Mouse (Mus musculus): ENCODE data around the gene Piwil4.

The Piwil4 gene

GRCm38 (mm10) chr9:14740151-14740924, at the start of gene Piwil4:
Piwil4 (minus strand) TSS chr9:14740733.
- DNase-seq (ENCODE audit: low read depth, low spot score), result no peak

GRCm38 (mm10) chr9:14787356-14787755, 46.8 kb upstream of the Piwil4 start:
- no peak for DNase-seq (ENCODE audit: low read depth, low spot score)

GRCm38 (mm10) chr9:14784039-14785002, 43.8 kb upstream of the Piwil4 start, which contains the start of the genes Mre11a and Ankrd49:
Mre11a (plus strand) TSS chr9:14784654.
Ankrd49 (minus strand) TSS chr9:14784856.
- DNase-seq (ENCODE audit: low read depth, low spot score), result peak; percentile 90

- no peak for DNase-seq (ENCODE audit: low read depth, low spot score)
These were observed 37.8 kb upstream of the Piwil4 start for GRCm38 (mm10) chr9:14778341-14778740.

- no peak for DNase-seq (ENCODE audit: low read depth, low spot score)
These were observed 33.3 kb upstream of the Piwil4 start for GRCm38 (mm10) chr9:14773813-14774212.

GRCm38 (mm10) chr9:14772074-14772473, 31.5 kb upstream of the Piwil4 start:
- no peak for DNase-seq (ENCODE audit: low read depth, low spot score)

GRCm38 (mm10) chr9:14770803-14771471, 30.4 kb upstream of the Piwil4 start, which contains the start of gene 1700012B09Rik:
1700012B09Rik (minus strand) TSS chr9:14771030.
- no peak for DNase-seq (ENCODE audit: low read depth, low spot score)

GRCm38 (mm10) chr9:14769811-14770210, 29.3 kb upstream of the Piwil4 start:
- DNase-seq (ENCODE audit: low read depth, low spot score), result no peak

- no peak for DNase-seq (ENCODE audit: low read depth, low spot score)
These were observed 24.2 kb upstream of the Piwil4 start for GRCm38 (mm10) chr9:14764765-14765164.

GRCm38 (mm10) chr9:14759261-14759660, 18.7 kb upstream of the Piwil4 start:
- no peak for DNase-seq (ENCODE audit: low read depth, low spot score)

- no peak for DNase-seq (ENCODE audit: low read depth, low spot score)
These were observed 18.1 kb upstream of the Piwil4 start for GRCm38 (mm10) chr9:14758590-14758989.

GRCm38 (mm10) chr9:14754469-14754868, 13.9 kb upstream of the Piwil4 start:
- DNase-seq (ENCODE audit: low read depth, low spot score), result no peak

- no peak for DNase-seq (ENCODE audit: low read depth, low spot score)
These were observed 13.4 kb upstream of the Piwil4 start for GRCm38 (mm10) chr9:14753947-14754346.

- DNase-seq (ENCODE audit: low read depth, low spot score), result no peak
These were observed 11.5 kb upstream of the Piwil4 start, which contains the start of gene Fut4 for GRCm38 (mm10) chr9:14752001-14752522. Fut4 (minus strand) TSS chr9:14752393.

- DNase-seq (ENCODE audit: low read depth, low spot score), result no peak
These were observed 11.0 kb upstream of the Piwil4 start for GRCm38 (mm10) chr9:14751503-14752000.

GRCm38 (mm10) chr9:14750901-14751502, 10.5 kb upstream of the Piwil4 start:
- DNase-seq (ENCODE audit: low read depth, low spot score), result no peak

- no peak for DNase-seq (ENCODE audit: low read depth, low spot score)
These were observed 909 bp downstream of the Piwil4 start for GRCm38 (mm10) chr9:14739498-14740150.

GRCm38 (mm10) chr9:14730941-14731541, 9.5 kb downstream of the Piwil4 start:
- no peak for DNase-seq (ENCODE audit: low read depth, low spot score)

GRCm38 (mm10) chr9:14728365-14728764, 12.2 kb downstream of the Piwil4 start:
- DNase-seq (ENCODE audit: low read depth, low spot score), result no peak

- DNase-seq (ENCODE audit: low read depth, low spot score), result no peak
These were observed 13.9 kb downstream of the Piwil4 start for GRCm38 (mm10) chr9:14726629-14727028.

Measured in retina, adult 2 months (tissue).